Mouse (Mus musculus) C2C12 (cell line): ENCODE measurements around the gene Clmp.
"Not testable (repeated sequence)": the region's sequence is repeated elsewhere in the genome, so short reads cannot be mapped to it uniquely, and the experiment has no call there.

Experiments used
- CTCF ChIP-seq: IDR thresholded peaks from one replicate; pipeline ENCODE4 v1.5.1; 2011; ENCODE audit not compliant: control insufficient read depth, insufficient read depth, insufficient read length
- MAX ChIP-seq: IDR thresholded peaks from one replicate; pipeline ENCODE4 v1.6.1; 2011; ENCODE audit warnings: mild to moderate bottlenecking, control low read depth
- MYOD1 ChIP-seq: IDR thresholded peaks from one replicate; pipeline ENCODE4 v1.6.1; 2011; ENCODE audit warnings: low read depth; ENCODE audit not compliant: control insufficient read depth, insufficient read length
- MYOG ChIP-seq: IDR thresholded peaks from one replicate; pipeline ENCODE4 v1.6.1; 2011; ENCODE audit not compliant: control insufficient read depth, insufficient read length; ENCODE audit errors: extremely low read depth
- USF1 ChIP-seq: IDR thresholded peaks from one replicate; pipeline ENCODE4 v1.6.1; 2011; ENCODE audit warnings: low read depth, mild to moderate bottlenecking, control low read depth, moderate library complexity

- not testable (repeated sequence) for TF ChIP-seq CTCF, MYOG, USF1, MAX, MYOD1
Observed at GRCm38 (mm10) chr9:40804576-40804975, 118.8 kb downstream of the Clmp start.
